Mouse (Mus musculus): ENCODE measurements around the gene Ssbp3. TPM values are rescaled to one million over a fixed set of nuclear protein-coding genes. Genes with fewer than 3 reads are reported as not detected.
A peak's percentile ranks its signal among the peaks of the same experiment; 100 is the strongest.

The Ssbp3 gene
- polyA plus RNA-seq (2015; fragmentation: Nextera tagmentation; extraction: Ambion mirVana), result 168 and 173 TPM in 2 replicates

DNA sequence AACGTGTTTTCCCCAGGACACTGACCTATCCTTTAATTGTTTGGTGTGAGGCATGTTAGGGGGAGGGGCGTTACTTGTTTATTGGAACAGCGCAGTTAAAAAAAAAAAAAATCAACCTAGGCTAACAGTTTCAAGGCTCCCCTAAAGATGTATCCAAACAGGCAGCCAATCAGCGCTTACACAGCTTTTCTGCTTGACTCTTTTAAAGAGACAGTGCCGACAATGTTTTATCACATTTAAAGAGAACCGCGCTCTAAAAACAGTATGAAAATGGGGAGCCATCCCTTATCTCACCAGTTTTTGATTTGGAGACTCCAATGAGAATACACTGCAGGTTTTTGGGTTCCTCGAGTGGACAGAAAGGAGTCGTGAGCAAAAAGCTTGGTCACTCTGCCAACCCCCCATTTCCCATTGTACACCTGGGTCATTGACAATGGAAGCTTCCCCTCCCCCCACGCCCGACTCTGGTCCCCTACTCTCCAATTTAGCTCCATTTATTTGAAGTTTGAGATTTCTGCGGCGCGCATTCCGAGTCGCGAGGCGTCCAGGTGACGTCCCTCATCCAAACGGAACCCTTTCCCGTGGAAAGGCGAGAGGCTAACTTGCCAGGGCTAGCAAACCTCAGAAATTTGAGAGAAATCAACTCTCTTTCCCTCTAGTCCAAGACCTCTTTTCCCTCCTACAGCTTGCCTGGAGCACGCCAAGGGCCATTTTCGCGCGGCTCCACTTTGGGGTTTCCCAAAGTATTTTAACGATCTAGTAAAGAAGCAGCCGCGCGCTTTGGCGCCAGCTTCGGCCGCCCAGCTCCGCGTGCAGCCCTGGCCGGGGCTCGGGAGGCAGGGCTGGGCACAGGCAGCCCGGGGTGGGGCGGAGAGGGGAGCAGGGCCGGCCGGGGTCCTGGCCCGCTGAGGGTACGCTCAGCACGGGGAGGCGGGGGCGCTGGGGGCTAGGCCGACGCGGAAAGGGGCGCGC, at the start of gene Ssbp3:
TSS of gene Ssbp3 (plus strand) at position 501 of the 972 bp plus-strand sequence.
- peak; percentile 72 for ATAC-seq
- no peaks in the 10 kb centered on the region for H3K27me3 ChIP-seq
- H3K36me3 ChIP-seq (ENCODE audit: poor library complexity, severe bottlenecking), result peaks cover 15% of the 10 kb centered on the region
- H3K4me3 ChIP-seq, result peak within 1 kb of the TSS; percentile 100
- no peaks in the 10 kb centered on the region for H3K9me3 ChIP-seq (replicated peaks)
- H3K27ac ChIP-seq, result peak within 1 kb of the TSS; percentile 99
- WGBS, result under 1% methylated on average over 47 of the region's 51 CpGs
- H3K9ac ChIP-seq, result peak within 1 kb of the TSS; percentile 100
- peaks cover 55% of the 10 kb centered on the region for H3K4me1 ChIP-seq
- H3K4me2 ChIP-seq, result peak within 1 kb of the TSS; percentile 94

DNA sequence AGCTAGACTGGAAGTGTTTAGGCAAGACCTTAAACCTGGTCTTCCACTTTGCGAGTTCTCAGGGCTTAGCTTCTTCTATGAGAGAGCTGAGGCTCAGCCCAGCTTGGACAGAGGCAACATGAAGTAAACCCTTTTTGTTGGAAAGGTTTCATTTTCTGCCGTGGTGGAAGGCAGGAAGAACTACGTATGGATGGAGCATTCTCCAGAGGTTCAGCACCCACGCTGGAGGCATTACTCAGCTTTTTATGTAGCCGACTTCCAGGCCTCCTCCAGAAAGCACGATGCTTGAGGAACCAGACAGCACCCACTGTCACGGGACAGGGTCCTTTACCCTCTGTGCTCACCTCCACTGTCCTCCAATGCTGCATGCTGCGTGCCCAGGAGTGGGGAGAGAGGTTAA, 48.6 kb upstream of the Ssbp3 start:
- Histone ChIP-seq H3K4me1 (peaks cover 34% of the 10 kb centered on the region), H3K4me3 (no peak overlapping the region), H3K9me3 (replicated peaks) (no peaks in the 10 kb centered on the region), H3K27me3 (no peaks in the 10 kb centered on the region), H3K27ac (no peak overlapping the region), H3K36me3 (ENCODE audit: poor library complexity, severe bottlenecking) (no peaks in the 10 kb centered on the region), H3K4me2 (no peak overlapping the region), H3K9ac (no peak overlapping the region)
- WGBS, result 87% methylated on average over 8 of the region's 8 CpGs
- ATAC-seq, result no peak

DNA sequence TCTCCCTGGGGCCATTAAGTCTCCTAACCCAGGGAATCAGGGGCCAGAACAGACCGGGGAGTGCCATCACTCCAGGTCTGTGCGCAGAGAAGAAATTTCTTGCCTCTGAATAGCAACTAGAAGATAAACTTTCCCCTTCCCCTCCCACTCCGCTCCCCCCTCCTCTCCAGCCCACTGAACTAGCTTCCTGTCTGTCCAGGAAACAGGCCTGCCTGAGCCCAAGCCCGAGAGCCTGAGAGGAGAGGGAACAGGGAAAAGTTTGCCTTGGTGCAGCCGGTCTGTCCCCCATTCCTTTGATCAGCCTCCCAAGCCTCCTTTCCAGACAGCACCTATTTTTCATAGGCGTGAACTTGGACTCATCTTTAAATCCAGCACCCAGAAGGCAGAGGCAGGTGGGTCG, 48.2 kb upstream of the Ssbp3 start:
- Histone ChIP-seq H3K27me3 (no peaks in the 10 kb centered on the region), H3K9me3 (replicated peaks) (no peaks in the 10 kb centered on the region), H3K4me2 (no peak overlapping the region), H3K4me3 (no peak overlapping the region), H3K9ac (no peak overlapping the region), H3K36me3 (ENCODE audit: poor library complexity, severe bottlenecking) (no peaks in the 10 kb centered on the region), H3K4me1 (peaks cover 38% of the 10 kb centered on the region), H3K27ac (no peak overlapping the region)
- ATAC-seq, result no peak
- WGBS, result 58% methylated on average over 7 of the region's 7 CpGs

DNA sequence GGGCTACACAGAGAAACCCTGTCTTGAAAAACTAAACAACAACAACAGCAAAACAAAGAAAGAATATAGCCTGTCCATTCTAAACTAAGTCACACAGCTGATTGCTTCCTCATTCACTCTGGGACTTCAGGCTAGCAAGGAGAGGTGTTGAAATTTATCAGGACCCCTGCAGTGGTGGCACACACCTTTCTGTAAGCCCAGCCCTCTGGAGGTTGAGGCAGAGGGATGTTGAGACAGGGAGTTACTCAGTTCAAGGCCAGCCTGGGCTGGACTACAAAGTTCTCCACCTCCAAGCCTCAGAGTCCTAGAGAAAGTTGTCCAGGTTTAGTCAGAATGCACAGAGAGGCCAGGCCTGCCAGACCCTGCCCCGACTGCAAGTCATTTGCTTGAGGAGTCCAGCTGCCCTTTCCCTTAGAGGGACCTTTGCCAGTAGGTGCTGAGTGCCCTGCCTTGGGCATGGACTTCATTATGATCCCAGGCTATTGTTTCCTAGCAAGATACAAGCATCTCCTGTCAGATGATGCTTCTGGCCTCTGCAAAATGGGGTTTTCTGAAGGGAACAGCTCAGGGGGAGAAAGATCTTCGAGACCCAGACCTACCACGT, 47.6 kb upstream of the Ssbp3 start:
- peaks cover 40% of the 10 kb centered on the region for H3K4me1 ChIP-seq
- H3K36me3 ChIP-seq (ENCODE audit: poor library complexity, severe bottlenecking), result no peaks in the 10 kb centered on the region
- no peak overlapping the region for H3K4me2 ChIP-seq
- H3K9me3 ChIP-seq (replicated peaks), result no peaks in the 10 kb centered on the region
- 44% methylated on average over 3 of the region's 3 CpGs for WGBS
- no peak overlapping the region for H3K9ac ChIP-seq
- no peaks in the 10 kb centered on the region for H3K27me3 ChIP-seq
- no peak overlapping the region for H3K27ac ChIP-seq
- ATAC-seq, result no peak
- no peak overlapping the region for H3K4me3 ChIP-seq

DNA sequence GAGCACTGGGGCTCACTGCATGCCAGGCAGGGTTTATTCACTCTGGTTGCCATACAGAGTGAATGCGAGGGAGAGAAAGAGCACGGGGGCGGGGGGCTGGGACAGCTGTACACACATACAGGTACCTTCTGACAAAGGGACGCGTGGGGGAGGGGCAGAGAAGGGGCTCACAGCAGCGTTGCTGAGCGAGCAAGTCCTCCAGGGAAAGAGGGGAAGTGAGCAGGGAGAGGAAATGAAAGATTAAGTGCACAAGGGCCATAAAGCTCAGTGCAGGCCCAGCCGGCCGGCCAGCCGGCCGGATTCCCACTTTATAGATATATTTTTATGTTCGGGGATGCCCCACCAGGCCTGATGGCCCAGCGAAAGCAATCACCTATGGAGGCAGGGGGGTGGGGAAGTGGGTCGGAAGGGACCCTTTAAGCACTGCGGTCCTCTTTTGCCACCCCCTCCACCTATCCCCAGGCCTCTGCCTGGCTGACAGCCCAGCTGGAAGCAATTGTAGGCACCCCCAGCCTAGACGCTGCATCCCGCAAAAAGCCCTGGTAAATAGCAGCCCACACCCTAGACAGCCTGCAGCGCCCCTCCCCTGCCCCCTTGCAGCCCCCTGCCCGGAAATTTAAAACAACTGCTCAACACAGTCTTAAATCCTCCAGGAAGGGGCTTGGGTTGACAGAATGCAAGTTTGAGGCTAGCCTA, 44.9 kb upstream of the Ssbp3 start:
- H3K4me1 ChIP-seq, result peaks cover 46% of the 10 kb centered on the region
- peak overlapping the region; percentile 70 for H3K27ac ChIP-seq
- peak overlapping the region; percentile 31 for H3K9ac ChIP-seq
- H3K4me3 ChIP-seq, result no peak overlapping the region
- peak; percentile 50; the same call in 1 of the 2 replicates for ATAC-seq
- no peaks in the 10 kb centered on the region for H3K9me3 ChIP-seq (replicated peaks)
- H3K27me3 ChIP-seq, result no peaks in the 10 kb centered on the region
- no peaks in the 10 kb centered on the region for H3K36me3 ChIP-seq (ENCODE audit: poor library complexity, severe bottlenecking)
- 6% methylated on average over 19 of the region's 19 CpGs for WGBS
- H3K4me2 ChIP-seq, result peak overlapping the region; percentile 25; the same call in 1 of the 2 replicates

DNA sequence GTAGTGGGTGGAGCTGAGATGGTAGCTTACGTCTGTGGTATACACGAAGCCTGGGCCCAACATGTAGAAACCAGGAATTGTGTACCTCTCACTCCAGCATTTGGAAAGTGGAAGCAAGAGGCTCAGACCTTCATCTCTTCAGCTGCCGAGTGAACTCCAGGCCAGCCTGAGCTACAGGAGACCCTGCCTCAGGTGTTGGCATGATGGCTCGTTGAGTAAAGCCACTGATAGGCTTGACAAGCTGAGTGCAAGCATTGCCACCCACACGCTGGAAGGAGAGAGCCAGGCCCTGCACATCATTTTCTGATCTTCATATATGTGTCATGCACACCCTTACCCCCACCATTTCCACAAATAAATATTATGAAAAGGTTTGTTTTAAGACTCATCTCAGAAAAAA, 44.1 kb upstream of the Ssbp3 start:
- ATAC-seq, result no peak
- Histone ChIP-seq H3K4me2 (no peak overlapping the region), H3K4me1 (peaks cover 46% of the 10 kb centered on the region), H3K36me3 (ENCODE audit: poor library complexity, severe bottlenecking) (no peaks in the 10 kb centered on the region), H3K9me3 (replicated peaks) (no peaks in the 10 kb centered on the region), H3K27me3 (no peaks in the 10 kb centered on the region), H3K27ac (peak overlapping the region; percentile 70), H3K9ac (0 out of 2 replicates have a peak overlapping the region, but pooled peaks have one; percentile 31), H3K4me3 (no peak overlapping the region)
- 51% methylated on average over 5 of the region's 5 CpGs for WGBS

DNA sequence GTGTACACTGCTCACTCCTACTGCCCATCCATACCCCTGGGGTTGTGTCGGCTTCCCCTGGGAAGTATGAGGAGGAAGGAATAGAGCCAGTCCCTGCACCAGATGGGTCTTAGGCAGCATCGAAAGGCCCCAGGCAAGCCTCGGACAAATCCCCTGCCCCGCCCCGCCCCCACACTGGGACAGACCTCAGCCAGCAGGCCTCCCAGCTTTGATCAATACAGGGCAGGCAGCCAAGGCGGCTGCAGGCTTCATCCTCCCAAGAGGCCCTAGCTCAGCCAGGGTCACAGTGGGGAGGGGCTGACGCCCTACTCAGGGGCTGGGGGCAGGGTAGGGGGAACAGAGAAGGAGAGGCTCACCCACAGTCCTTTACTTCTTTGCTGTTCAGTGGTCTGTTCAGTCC, 43.7 kb upstream of the Ssbp3 start:
- Histone ChIP-seq H3K36me3 (ENCODE audit: poor library complexity, severe bottlenecking) (no peaks in the 10 kb centered on the region), H3K9ac (no peak overlapping the region; the same call in 1 of the 2 replicates), H3K4me1 (peaks cover 46% of the 10 kb centered on the region), H3K4me3 (no peak overlapping the region), H3K27me3 (no peaks in the 10 kb centered on the region), H3K4me2 (no peak overlapping the region), H3K9me3 (replicated peaks) (no peaks in the 10 kb centered on the region), H3K27ac (peak overlapping the region; percentile 70)
- peak; percentile 89 for ATAC-seq
- 0% methylated on average over 7 of the region's 7 CpGs for WGBS

DNA sequence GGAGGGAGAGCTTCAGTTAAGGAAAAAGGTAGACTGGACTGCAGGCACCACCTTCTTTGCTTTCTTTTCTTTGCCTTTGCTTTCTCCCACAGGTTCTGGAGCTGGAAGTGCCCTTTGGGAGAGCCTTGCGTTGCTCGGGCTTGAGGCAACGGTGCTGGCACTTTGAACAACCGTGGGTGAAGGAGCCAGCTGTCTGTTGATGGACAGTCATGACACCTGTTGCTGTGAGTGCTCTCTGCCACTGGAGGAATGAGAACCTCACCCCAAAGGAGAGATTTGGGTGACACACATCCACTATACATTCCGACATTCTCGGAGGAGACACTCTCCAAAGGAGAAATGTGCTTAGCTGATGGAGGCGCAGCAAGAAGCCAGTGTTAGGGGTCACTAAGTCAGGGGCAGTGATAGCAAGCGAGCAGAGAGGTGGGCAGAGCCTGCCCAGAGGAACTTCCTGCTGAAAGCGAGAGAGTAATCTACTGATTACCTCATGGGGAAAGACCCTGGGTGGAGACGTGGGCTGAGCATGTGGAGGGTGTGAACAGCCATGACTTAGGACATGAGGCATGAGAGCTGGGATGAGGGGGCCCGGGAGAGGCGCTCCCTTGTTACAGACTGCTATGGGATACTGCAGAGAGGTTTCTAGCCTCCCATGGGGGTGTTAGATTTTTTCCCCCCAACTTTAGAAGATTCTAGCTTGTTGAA, 41.6 kb upstream of the Ssbp3 start:
- H3K4me3 ChIP-seq, result no peak overlapping the region
- no peak overlapping the region for H3K9ac ChIP-seq
- H3K27ac ChIP-seq, result no peak overlapping the region
- H3K4me1 ChIP-seq, result peaks cover 34% of the 10 kb centered on the region
- WGBS, result 79% methylated on average over 12 of the region's 12 CpGs
- H3K4me2 ChIP-seq, result no peak overlapping the region
- no peaks in the 10 kb centered on the region for H3K27me3 ChIP-seq
- no peak for ATAC-seq
- no peaks in the 10 kb centered on the region for H3K9me3 ChIP-seq (replicated peaks)
- H3K36me3 ChIP-seq (ENCODE audit: poor library complexity, severe bottlenecking), result no peaks in the 10 kb centered on the region

DNA sequence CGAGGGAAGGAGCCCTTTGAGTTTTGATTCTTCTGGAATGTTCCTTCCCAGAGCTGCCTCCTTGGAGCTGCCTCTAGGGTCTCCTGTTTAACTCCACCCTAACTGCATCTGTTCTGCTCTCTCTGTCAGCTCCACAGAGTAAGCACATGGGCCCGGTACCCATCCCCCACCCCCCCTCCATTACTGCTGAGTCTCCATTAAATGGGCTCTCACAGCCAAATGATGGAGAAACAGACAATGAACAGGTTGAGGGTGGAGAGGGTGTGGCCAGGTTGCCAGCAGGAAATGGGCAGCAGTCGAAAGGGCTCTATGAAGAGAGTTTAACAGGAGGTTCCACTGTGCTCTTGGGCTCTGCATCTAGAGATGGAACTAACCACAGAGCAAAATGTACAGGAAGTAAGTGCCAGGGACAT, 41.0 kb upstream of the Ssbp3 start:
- Histone ChIP-seq H3K36me3 (ENCODE audit: poor library complexity, severe bottlenecking) (no peaks in the 10 kb centered on the region), H3K4me3 (no peak overlapping the region), H3K9me3 (replicated peaks) (no peaks in the 10 kb centered on the region), H3K9ac (no peak overlapping the region), H3K4me1 (peaks cover 33% of the 10 kb centered on the region), H3K27me3 (no peaks in the 10 kb centered on the region), H3K27ac (no peak overlapping the region), H3K4me2 (no peak overlapping the region)
- WGBS, result 83% methylated on average over 3 of the region's 3 CpGs
- no peak for ATAC-seq

DNA sequence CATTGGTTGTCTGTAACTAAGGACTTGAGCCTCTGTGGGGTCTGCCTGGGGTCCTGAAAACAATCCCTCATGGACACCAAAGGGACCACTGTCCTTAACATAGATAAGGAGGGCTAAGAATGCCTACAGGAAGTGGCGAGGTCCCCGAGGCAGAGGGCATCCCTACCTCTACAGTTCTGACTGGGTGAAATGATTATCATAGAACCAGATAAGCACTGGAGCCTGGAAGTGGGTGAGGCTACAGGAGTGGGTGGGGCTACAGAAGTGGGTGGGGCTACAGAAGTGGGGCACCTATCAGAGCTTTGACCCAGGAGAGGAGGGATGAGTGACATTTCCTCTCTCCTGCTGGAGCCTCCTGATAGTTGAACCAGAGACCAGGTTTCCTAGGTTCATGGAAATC, 39.9 kb upstream of the Ssbp3 start:
- Histone ChIP-seq H3K27ac (no peak overlapping the region), H3K36me3 (ENCODE audit: poor library complexity, severe bottlenecking) (no peaks in the 10 kb centered on the region), H3K9ac (no peak overlapping the region), H3K4me3 (no peak overlapping the region), H3K4me1 (peaks cover 26% of the 10 kb centered on the region), H3K27me3 (no peaks in the 10 kb centered on the region), H3K9me3 (replicated peaks) (no peaks in the 10 kb centered on the region), H3K4me2 (no peak overlapping the region)
- ATAC-seq, result no peak
- WGBS, result 87% methylated on average over 2 of the region's 2 CpGs

DNA sequence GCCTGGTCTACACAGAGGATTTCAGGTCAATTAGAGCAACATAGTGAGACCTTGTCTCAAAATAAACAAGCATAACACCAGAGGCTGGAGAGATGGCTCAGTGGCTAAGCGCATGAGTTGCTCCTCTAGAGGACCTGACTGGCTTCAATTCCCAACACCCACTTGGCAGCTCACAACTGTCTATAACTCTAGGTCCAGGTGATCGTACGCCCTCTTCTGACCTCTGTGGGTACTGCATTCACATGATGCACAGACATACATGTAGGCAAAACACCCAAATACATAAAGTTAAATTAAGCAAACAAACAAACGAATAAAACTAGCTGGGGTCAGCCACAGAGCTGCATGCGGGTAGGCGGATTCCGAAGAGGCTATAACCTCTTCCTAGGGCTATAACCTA, 36.0 kb upstream of the Ssbp3 start:
- no peaks in the 10 kb centered on the region for H3K27me3 ChIP-seq

More for the DNA sequence above, 36.0 kb upstream of the Ssbp3 start:
- Histone ChIP-seq H3K9ac (no peak overlapping the region), H3K4me3 (no peak overlapping the region), H3K9me3 (replicated peaks) (no peaks in the 10 kb centered on the region), H3K4me1 (0 out of 2 replicates have a peak, but pooled peaks cover under 1% of the 10 kb centered on the region), H3K27ac (no peak overlapping the region), H3K36me3 (ENCODE audit: poor library complexity, severe bottlenecking) (no peaks in the 10 kb centered on the region), H3K4me2 (no peak overlapping the region)
- WGBS, result 94% methylated on average over 7 of the region's 7 CpGs
- ATAC-seq, result no peak
